Mouse (Mus musculus) layer of hippocampus, adult 8-10 months (tissue): ENCODE data around the gene Ccz1. TPM values are rescaled to one million over a fixed set of nuclear protein-coding genes. Genes with fewer than 3 reads are reported as not detected.
"Not testable (repeated sequence)": the region's sequence is repeated elsewhere in the genome, so short reads cannot be mapped to it uniquely, and the experiment has no call there.

Experiments
- DNase-seq, 2 experiments: peaks; one replicate each; pipeline ENCODE4 v3.0.0; 2022; ENCODE audit warnings: low spot score in 2 of 2
- total RNA-seq, 4 experiments: library from RNA; stranded (reverse); gene quantifications; 2 replicates each; pipeline ENCODE4 v1.2.4; 2022

Gene Ccz1
- total RNA-seq = 10 to 100 TPM; 38.1 to 41.0 (median 38.6) TPM

DNA sequence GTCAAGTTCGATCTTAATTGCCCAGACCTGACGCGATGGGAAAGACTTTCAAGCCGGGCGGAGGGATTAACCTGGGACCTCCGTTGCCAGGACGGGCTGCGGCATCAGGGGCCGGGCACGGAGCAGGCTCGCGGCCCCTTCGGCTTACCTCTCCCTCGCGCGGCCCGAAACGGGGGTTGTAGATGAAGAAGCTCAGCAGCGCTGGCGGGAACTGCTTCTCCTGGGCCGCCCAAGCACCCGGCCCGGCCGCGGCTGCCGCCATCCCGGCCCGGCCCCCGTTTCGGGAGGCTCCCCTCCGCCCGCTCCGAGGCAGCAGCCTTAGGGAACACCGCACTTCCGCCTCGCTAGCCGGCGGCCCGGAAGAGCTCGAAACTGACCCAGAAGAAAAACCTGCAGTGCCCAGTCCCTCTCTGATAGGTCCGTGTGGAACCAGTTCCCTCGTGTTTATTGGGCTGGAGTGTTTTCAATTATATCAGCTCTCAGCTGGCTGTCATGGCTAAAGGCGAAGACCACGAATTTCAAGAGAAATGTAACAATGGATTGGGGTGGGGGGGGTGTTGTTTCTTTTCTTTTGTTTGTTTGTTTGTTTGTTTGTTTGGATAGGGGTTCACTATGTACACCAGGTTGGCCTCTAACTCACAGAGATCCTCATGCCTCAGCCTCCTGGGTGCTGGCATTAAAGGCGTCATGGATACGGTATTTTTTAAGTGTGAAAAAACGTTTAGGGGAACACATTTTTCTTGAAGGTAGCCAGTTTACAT is at the start of gene Ccz1:
TSS of gene Ccz1 (minus strand) at position 327 of the 761 bp plus-strand sequence.
- peak; percentile 51 to 67 for DNase-seq

DNA sequence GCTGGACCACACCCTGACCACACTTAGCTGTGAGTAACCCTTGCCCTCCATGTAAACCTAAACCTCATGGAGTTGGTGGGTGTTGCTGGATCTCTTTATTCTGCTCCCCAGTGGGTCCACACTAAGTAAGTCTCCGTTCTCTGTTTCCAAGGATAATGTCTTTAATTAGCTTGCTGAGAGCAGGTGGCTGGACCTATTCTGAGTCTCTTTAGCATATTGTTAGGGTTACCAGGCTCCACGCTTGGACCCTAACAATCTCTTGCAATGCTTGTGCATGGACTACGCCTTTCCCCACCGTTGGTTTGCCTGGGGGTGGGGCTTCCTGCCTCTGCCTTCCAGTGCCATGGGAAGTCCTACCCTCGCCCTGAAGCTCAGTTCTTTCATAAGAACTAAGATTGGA is 49.4 kb upstream of the Ccz1 start:
- no peak for DNase-seq

DNA sequence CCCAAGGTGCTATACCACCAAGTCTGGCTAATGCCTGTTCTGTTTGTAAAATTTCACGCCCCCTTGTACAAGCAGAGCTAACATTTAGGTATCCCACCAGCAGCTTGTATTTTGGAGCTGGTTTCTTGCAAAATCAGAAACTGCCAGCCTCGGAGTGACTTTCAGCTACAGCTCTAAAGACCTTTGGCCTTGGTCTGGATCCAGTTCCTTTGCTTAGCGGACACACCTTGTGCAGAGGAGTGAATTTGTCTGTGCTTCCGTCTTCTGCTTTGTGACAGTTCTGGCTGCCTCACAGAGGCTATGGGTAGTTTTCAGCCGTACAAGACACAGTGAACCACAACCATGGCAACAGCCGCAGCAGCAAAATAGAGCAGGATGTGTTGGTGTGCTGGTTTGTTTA is 39.7 kb upstream of the Ccz1 start:
- no peak for DNase-seq

DNA sequence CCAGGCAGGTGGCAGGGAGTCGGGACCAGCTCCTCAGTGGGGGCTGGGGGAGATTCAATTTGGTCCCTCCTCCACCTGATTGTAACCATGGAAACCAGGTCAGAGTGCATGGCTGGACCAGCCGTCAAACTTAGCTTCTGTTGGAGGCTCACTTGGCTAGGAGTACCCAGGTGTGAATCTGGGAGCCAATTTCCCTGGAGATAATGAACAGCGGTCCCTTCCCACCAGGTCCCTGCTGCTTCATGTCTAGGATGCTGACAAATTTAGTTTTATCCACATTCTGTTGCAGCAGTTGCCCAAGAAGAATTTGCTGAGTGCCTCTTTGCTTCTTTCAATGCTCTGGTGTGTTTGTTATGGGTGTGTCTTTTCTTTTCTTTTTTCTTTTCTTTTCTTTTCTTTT is 38.8 kb upstream of the Ccz1 start:
- no peak for DNase-seq

DNA sequence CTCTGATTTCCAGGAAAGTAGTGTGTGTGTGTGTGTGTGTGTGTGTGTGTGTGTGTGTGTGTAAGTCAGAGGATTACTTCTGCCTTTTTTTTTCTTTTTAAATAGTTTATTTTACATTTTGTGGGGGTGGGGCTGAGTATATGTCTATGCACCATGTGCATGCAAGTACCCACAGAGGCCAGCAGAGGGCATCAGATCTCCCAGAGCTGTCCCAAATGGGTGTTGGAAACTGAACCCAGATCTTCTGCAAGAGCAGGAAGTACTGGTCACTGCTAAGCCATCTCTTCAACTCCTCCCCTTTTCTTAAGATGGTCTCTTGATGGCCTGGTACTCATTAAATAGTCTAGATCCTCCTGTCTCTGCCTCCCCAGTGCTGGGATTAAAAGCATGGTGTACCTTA is 36.6 kb upstream of the Ccz1 start:
- no peak for DNase-seq

DNA sequence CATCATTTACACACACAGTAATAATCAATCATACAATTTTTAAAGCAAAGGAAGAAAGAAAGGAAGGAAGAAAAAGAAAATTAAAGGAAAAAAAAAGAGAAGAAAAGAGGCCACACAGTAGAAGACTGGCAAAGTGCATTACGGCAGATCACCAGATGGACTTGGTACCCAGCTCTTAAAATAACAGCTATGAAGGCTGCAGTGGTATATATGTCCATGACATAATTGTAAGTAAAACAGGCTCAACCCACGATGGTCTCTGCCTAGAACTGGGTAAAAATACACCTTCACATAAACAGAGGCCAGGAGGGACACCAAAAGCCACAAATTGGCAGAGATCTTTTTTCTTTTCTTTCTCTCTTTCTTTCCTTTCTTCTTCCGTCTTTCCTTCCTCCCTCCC is 35.2 kb upstream of the Ccz1 start:
- DNase-seq = no peak

DNA sequence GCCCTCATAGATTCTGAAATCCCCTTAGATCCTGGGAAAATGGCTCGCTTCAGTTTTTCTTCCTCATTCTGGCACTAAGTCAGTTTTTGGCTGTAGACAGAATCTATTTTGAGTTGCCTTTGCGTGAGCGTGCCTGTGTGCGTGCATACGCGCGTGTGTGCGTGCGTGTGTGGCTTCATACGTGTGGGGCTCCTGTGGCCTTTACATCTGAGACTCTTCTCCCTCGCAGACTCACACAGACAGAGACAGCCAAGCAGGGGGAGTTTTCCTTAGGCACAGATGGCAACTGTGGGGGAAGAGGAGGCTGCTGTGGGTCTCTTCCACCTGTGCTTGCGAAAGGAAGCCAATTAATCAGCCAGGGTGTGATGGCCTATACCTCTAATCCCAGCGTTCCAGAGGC is 32.6 kb upstream of the Ccz1 start:
- peak; percentile 30 to 52 for DNase-seq

DNA sequence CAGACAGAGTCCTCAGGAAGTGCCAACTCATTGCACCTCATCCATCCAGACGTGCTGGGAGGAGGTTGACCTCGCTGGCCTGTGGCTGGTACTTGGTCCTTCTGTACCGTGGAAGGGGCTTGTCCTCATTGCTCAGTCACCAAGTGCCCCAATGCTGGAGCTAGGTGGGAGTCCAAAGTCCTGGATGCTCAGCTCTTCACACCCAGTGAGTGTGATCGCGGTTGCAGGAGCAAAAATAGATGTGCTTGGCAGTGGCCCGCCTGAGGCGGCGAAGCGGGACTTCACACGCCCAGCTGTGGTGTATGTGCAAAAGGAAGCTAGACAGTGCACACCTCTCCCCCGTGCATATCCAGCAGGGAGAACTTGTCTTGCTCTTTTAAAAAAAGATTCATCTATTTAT is 28.5 kb upstream of the Ccz1 start:
- no peak for DNase-seq

DNA sequence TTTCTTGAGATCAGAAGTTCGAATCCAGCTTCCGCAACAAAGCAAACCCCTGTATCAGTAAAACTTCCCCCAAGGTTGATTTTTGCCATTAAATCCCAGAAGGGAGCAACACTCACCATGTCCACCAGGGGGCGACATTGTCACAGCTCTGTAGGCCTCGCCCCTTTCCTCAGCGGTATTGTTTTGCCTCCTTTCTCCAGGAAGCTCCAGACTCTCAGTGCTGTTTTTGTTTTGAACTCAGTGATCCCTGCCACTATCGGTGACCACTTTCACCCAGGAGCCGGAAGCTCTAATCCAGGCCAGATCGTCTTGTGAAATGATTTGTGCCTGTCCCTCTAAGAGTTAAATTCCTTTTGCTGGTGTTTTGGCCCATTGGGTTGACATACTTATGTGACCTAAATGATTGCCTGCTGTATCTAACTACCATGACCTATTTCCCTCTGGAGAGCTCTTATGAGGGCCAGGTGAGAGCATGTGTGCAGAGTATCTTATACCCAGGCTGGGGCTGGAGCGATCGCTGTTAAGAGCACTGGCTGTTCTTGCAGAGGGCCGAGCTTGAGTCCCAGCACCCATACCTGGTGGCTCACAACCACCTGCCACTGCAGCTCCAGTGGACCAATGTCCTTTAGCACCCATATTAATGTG is 26.2 kb upstream of the Ccz1 start:
- DNase-seq = peak; percentile 33 to 76

DNA sequence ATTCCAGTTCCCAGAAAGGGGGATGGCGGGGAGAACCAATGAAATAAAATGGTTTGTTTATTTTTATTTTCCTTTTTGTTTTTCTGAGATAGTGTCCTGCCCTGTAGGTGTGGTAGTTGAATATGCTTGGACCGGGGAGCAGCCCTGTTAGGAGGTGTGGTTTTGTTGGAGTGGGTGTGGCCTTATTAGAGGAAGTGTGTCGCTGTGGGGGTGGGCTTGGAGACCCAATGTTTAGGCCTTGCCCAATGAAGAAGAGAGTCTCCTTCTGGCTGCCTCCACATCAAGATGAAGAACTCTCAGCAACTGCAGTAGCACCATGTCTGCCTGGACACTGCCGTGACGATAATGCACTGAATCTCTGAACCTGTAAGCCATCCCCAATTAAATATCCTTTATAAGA is 25.2 kb upstream of the Ccz1 start:
- no peak for DNase-seq

DNA sequence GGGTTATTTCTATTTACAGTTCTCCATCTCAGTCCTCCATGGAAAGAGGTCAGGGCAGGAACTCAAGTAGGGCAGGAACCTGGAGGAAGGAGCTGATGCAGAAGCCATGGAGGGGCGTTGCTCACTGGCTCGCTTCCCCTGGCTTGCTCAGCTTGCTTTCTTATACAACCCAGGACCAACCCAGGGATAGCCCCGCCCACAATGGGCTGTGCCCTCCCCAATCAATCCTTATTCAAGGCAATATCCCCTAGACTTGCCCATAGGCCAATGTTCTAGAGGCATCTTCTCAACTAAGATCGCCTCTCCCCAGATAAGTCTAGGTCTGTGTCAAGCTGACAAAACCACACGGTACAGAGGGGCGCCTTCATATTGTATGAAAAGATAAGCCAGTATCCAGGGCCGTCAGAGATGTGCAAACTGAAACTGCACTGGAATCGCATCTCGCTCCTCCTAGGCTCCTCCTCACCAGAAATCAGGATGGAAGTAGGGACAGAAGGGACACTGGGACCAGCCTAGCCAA is 24.5 kb upstream of the Ccz1 start:
- DNase-seq = no peak

DNA sequence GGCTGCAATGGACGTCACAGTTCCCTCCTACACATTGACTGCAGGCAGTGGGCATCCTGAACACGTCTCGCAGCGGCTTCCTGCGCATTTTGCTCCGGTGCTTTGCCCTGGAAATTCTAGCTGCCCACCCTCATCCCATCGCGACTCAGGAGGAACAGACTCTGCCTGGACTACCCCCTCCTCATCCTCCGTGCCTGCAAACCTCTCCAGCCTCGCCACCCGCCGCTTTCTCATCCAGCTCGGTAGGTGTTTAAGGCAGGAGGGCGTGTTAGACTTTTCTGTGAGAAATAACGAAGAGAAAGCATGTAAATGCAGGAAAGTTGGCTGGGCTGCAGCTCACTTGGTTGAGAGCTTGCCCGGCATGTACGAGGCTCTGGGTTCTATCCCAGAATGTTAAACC is 22.3 kb upstream of the Ccz1 start:
- DNase-seq = no peak

DNA sequence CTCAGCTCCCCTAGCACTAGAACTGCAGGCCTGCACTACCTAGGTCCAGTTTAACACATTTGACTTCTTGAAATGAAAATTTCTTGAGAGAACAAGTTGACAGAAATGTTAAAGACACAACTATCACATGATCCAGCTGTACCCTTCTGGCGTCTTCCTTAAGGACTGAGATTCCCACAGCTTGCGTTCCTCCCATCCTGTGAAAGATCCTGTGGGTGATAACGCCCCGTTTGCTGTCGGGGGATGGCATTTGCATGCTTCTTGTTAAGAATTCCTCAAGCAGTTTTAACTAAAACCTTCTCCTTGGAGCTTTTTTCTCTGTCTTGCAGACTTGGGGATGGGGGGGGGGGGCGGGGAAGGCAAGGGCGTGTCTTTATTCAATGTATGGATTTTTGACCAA is 19.9 kb upstream of the Ccz1 start:
- DNase-seq = no peak

DNA sequence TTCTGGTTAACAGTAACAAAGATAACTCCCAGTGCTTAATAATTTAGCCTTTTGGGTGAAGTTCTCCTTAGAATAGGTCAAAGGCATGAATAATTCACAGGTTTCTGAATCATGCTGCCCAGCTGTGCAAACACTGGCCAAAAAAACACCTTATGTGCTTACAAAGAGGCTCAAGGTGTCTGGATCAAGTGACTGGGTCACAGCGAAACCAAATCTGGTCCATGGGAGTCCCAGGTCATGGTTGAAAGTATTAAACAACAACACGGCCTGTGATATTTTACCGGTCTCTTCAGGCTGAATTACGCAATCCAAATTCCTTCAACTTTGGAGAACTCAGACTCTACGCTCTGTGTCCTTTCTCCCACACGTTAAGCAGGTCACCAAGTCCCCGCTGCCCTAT is 17.8 kb upstream of the Ccz1 start:
- DNase-seq = no peak

DNA sequence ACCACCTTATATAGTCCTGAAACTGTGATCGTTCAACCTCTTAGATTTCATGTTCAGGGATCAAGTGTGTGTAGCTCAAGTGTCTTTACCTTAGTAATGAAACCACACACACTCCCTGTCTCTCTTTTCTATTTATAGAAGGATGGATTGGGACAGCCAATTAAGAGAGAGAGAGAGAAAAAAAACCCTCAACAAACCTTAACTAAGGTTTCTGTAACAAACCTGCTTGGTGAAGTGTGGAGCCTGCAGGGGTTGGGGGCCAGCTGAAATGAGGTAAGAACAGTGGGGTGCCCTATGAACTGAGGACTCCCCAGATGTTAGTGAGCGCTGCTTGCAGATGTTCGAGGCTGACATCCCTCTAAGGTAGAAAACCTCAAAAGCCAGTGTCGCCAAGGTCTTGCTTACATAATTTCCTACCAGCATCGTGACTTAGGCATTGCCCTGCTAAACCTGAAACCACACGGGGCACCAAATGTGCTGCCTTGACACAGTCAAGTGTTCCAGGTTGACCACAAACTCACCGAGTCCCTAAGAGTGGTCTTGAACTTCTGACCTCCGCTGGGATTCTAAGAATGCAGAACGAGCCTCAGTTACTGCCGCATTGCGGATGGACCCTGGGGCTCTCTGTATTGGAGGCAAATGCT is 12.1 kb upstream of the Ccz1 start, which contains the start of gene Ocm:
TSS of gene Ocm (minus strand) at position 51 of the 644 bp plus-strand sequence.
- DNase-seq = no peak

DNA sequence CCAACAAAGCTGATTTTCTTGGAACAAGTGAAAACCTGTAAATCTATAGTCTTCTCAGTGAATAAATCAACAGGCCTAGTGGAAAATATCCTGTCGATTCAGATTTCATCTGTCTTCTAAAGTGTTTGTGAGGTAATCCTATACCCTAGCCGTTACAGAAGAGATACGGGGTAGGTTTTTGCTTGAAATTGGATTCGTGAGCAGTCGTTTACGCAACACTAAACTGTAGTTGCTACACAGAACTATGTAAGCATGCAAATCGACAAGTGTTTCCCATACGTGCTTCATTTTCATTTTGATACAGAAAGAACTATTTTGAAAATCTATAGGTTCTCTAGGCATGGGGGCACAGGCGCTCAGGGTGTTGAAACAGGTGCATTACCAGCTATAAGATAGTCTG is 1.2 kb upstream of the Ccz1 start:
- DNase-seq = no peak

DNA sequence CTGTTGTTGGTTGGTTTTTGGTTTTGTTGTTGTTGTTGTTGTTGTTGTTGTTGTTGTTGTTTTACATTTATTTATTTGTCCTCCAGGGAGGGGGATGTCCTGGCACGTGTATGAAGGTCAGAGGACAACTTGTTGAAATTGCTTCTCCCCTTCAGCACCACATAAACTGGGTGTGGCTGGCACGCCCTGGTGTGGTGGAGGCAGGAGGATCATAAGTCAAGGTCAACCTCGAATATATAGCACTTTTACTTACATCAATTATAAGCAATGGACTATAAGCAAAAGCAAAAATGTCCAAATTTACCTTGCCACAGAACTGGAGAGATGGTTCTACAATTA is 604 bp upstream of the Ccz1 start:
- DNase-seq = no peak

DNA sequence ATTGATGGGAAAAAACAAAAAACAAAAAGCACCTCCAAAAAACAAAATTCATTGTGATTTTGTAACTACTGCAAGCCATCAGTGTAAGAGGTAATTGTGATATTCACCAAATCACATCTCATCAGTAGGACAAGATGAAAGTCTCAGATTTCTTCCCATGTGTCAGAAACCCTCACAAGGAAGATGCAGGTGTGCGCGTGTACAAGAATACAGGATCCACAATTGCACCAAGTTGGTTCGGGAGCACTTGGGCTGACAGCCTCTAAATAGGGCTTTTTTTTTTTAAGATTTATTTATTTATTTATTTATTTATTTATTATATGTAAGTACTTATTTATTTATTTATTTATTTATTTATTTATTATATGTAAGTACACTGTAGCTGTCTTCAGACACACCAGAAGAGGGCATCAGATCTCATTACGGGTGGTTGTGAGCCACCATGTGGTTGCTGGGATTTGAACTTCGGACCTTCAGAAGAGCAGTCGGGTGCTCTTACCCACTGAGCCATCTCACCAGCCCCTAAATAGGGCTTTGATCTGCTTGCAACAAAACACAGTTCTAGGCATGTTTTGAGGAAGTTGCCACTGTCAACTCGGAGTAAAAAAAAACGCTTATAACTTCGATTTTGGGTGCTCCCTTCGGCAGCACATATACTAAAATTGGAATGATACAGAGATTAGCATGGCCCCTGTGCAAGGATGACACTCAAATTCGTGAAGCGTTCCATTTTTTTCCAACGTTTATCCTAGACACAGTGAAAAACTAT is 1.1 kb downstream of the Ccz1 start:
- not testable (repeated sequence) for DNase-seq

DNA sequence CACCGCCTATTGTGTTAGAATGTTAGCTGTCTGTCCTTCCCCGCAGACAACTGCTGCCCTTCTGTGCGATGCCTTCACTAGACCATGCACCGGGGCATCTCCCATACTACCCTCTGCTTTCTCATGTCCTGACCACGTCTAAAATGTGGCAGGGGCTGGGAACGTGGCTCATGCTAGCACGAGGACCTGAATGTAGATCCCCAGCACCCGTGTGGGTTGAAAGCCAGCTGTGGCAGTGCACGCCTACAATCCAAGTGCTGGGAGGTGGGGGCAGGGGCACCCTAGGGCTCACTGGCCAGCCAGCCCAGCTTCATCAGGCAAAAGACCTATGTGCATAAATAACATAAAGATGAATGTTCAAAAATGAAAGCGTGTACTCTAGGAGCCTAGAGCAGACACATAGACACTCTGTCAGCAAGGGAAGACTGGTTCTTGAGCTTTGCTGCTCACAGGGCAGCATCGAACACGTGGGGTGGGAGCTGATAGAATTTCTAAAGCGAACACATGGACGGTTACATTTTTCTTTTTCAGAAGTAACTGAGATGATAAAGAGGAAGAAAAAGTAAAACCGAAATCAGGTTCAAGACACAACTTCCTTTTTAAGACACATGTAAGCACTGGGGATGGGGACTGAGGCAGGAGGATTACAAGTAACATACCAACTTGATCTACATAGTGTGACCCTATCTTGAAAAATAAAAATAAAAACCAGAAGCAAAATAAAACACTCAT is 12.1 kb downstream of the Ccz1 start:
- DNase-seq = no peak

DNA sequence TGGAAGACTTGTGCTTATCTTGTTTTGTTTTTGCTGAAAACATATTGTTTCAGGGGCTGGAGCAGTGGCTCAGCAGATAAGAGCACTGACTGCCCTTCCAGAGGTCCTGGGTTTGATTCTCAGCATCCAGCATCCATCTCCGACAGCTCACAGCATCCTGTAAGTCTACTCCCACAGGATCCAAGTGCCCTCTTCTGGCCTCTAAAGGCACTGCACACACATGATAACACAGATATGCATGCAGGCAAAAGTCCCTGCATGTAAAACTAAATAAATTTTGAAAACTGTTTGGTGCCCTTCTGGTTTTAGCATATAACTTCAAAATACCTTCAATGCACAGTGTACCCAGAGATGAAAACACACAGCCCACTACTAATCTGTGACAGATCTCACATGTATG is 15.3 kb downstream of the Ccz1 start:
- DNase-seq = no peak
